Mouse (Mus musculus): ENCODE data around the gene Hes5.

Gene Hes5

DNA sequence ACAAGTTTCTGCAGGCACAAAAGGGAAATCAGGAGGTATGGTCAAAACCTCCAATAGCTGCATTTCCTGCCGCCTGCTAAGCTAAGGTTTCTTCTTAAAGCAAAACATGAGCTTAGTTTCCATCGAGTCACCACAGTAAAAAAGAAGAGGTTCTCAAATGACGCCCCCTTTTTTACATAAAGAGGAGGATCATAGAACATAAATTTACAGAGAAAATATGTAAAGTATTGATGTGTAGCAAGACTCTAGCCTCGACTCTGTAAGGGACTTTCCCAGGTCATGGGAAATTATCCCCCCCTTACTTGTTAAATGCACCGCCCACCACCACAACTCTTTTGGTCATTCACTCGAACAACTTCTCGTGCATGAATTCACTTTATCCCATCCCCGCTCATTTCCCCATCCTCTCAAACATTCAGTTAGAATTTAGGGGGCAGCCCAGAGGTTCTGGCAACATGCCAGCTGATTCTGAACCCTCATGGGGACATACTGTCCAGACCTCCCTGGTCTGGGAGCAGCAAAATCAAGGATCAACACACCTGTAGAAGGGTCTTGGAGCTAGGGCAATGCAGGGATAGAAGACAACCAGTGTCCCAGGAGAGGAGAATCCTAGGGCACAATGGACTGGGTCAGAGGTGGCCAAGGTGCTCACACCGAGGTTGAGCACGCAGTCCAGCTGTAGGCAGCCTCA, 17.9 kb upstream of the Hes5 start:
- in situ Hi-C loops (cut with MboI) = no loop called here

DNA sequence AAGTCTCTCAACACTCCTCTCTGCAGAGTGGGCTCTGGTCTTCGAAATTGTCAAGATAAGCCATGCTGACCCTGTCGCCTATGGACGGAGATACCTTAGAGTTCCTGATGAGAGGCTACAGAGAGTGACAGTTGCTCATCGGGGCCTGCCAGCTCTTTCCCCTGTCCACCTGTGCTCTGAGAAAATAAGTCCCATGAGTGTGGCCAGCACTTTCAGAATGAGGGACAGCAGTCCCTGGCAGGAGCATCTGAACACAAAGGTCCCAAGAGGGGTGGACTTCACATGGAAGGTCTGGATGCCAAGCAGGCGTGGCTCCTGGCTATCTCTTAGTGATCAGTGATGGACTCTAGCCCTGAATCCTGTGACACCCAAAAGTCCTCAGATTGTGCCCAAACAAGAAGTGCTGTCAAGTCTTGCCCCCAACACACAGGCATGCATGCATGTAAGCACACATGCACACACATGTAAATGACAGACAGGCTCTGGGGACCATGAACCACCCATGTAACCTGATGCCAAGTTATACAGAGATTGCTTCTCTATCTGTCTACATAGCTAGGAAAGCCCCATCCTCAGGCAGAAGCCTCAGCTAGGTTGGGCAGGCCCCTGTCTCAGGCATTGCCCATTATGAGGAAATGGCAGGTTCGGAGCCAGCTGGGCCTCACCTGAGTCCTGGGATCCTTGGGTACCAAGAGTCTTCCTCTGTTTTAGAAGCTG, 17.2 kb upstream of the Hes5 start:
- in situ Hi-C loops (cut with MboI) = no loop called here

DNA sequence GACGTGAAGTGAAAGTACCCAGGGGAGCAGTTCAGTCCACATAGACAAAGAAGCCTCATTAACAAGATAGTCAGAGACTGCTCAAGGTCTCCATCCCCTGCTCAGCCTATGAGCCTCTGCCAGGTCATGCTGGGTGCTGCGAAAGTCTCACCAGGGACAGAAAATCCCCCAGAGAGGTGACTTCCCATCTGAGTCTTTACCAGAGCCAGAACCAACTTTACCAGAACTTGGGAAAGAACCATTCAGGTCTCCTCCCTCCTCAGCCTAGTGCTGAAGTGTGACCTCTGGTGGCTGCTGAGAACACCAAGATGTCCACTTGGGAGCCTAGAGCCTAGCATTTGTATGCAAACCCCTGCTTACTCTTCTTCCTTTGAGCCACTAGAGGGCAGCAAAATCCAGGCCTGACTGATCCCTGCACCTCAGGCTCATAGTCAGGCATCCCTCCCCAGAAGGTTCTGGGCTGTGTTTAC, 16.6 kb upstream of the Hes5 start:
- in situ Hi-C loops (cut with MboI) = no loop called here

DNA sequence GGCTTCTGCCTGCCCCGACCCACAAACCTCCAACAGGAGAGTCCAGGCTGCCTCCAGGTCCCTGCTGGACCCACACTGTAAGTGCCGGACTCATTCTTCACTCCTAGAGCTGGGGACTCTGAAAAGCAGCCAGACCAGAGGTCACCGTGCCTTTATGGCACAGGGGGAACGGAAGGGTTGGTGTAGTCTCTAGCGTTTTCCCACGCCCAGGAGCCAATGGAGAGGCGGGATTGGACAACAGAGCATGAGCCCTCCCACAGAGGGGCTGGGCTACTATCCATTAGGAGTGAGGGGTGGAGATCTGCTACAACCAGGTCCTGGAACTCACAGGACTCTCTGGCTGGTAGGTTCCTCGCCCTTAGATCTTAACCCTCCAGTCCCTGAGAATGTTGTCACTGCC, 14.4 kb upstream of the Hes5 start:
- in situ Hi-C loops (cut with MboI) = no loop called here

DNA sequence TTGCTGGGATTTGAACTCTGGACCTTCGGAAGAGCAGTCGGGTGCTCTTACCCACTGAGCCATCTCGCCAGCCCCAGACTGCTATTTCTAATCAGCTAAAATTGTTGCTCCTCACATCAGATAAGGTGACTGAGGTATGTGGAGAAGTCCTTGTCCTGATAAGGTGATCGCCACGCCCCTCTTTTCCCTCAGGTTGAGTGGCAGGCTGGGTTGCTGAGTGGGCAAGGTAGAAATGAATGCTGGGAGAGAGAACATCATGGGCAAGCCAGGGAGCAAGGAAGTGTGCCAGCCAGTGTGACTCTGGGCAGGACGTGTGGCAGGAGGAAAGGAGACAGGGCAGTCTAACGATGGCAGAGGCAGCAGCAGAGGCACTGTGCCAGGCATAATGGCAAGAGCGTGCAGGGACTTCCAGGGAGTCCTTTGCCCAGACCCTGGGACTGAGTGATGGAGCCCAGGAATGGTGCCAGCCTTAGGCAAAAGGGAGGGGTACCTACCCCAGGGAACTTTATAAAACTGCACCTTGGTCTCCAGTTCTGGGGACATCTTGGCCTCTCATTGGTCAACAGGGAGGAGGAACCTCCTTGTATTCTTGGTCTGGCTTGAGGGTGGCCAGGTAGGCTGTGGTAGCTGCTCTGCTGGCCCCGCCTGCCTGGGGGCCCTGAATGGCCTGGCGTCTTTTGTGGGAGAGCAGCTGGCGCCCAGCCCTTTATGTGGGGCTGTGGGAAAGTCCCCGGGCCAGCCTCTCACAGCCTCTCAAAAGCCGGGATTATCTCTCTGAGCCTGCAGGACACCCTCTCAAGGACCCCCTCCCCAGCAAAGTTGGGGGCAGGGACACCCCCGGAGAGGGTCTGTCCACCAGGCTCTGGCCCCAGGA, 12.4 kb upstream of the Hes5 start:
- in situ Hi-C loops (cut with MboI) = no loop called here

DNA sequence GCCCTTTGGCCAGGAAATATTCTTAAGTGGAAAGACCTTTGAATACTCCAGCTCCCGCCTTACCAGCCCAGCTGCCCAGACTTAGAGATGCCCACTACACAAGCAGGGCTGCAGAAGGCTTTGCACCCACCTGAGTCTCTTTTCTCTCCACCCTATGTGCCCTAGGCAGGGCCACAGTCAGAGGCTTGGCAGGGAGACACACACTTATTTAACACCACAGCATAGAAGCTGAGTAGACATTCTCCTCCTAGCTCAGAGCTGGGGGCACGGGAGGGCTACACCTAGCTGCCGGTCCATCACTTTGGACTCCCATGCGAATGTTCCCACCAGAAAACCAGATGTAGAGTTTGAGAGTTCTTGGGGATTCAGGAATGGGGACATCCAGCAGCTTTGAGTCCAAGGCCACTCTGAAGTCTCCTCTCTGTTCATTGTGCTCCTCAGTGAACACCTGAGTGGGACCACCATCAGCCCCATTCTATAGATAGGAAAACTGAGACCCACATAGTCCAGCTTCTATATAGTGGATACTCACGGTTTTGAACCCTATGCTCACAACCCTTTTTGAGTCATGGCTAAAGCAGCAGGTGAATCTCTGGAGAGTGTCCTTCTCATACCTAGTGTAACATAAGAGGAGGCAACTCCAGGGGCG, 11.7 kb upstream of the Hes5 start:
- in situ Hi-C loops (cut with MboI) = no loop called here

DNA sequence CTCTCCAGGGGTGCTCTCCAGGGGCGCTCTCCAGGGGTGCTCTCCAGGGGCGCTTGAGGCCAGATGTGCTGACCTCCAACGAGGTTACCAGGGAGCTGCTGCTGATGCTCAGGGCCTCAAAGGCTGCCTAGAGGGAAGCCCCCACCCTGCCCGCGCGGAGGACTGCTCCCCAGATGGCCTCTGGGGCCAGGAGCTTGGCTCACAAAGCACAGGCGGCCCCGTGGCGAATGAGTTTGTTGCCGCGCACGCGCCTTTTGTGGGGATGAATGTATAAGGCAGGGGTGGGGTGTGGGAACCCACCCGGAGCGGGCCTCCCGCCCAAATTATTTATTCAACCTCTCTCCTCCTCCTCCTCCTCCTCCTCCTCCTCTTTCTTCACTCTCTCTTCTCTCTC, 11.1 kb upstream of the Hes5 start:
- in situ Hi-C loops (cut with MboI) = no loop called here

DNA sequence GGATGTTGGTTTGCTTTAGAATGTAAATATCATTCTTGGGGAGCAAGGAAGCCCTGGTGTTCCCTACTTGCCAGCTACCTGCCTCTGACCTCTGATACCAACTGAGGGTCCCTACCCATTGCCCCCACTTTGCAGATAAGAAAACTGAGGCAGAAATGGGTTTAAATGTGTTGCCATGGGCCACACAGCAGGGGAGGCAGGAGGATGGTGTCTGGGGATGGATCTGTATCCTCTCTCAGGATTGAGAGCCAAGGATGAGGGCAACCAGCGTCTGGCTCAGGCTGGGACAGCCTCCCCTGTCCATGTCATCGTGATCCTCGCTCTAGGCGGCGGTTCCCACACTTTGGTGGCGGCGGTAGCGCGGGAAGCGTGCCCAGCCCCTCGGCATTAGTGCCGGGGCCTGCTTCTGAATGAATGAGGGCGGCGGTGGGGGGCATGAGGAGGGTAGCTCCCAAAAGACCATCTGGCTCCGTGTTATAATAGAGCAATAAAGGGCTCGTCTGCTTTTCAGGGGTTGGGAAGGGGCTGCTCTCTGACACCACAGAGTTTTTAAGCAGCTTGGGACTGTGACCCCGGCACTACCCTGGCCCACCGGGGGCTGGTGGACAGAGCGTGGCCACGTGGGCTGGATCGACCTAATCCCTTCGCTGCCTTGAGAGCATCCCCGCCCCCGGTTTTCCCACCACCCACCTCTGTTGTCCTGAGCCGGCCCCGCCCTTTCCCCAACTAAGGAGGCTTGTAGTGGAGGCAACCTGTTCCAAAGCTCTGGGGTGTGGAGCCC, 8.1 kb upstream of the Hes5 start:
- in situ Hi-C loops (cut with MboI) = no loop called here

DNA sequence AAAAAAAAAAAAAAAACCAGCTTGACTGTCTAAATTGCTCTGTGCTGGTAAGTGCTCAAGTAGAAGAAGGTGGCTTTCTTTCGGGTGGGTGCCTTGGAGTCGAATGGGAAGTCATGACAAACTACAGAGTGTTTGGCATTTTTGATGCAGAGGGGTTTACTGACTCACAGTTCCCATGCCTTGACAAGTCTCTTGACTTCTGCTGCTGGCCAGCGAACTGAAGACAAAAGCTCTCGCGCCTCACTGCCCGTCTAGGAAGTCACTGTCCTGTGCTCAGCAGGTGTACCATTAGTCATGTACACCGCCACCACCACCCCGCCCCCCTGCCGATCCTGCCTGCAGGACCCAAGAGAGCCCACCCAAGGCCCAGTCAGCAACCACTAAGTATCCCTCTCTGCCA, 4.1 kb upstream of the Hes5 start:
- in situ Hi-C loops (cut with MboI) = no loop called here

DNA sequence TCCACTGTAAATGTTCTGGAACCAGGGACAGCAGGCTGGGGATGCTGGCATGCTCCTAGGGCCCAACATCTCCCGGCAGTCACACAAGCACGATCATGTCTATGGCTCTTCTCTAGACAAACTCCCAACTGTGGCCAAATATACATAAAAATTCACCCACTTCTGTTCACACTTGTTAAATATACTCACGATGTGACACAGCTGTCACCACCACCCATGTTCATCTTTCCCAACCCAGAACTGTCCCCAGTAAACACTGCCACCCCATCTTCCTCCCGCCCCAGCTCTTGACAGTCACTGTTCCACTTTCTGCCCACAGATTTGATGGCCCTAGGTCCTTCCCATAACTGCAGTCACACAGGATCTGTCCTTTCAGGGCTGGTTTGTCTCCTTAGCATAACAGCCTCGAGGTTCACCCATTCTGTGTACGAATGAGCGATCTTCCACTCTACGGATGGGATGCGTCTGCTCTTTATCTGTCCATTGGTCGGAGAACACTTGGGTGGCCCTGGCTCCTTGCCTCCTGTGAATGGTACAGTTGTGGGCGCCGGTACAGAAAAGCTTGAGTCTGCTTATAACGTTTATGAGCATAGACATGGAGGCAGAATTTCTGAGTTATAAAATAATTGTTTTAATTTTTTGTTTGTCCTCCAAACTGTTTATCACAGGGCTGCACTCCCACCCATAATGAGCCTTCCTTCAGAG, 3.3 kb upstream of the Hes5 start:
- in situ Hi-C loops (cut with MboI) = no loop called here

DNA sequence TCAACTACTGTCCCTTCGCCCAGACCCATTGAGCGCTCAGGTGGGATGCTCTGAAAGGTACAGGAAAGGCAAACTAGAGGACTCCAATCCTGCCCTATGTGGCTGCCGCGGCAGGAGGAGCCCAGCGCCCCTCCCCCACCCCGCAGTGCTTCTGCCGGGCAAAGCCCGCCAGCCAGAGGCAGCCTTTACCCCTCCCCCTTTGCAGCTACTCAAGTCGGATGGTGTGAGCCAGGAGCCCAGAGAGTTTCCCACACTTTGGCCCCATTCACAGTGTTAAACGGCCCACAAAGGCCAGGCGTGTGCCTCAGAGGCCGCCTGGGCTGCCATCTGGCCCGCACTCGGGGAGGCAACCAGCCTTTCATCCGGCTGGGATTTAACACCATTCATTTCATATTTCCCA, 2.6 kb upstream of the Hes5 start:
- in situ Hi-C loops (cut with MboI) = no loop called here

DNA sequence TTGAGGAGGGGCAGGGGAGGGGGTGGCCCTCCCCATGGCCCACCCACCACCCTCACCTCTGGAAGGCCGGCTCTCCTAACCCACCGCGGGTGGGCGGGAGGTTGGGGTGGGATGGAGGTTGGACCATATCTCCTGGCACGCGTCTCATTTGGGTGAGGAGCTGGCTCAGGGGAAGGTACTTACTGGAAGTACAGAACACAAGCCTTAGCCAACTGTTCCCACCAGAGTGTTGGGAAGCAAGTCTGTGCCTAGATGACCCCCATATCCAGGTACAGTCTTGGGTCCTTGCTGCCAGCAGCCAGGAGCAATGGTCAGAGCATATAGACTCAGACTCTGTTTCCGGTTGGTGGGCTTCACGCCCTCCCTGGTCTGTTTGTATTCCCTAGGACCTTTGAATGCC, 2.1 kb upstream of the Hes5 start:
- in situ Hi-C loops (cut with MboI) = no loop called here

DNA sequence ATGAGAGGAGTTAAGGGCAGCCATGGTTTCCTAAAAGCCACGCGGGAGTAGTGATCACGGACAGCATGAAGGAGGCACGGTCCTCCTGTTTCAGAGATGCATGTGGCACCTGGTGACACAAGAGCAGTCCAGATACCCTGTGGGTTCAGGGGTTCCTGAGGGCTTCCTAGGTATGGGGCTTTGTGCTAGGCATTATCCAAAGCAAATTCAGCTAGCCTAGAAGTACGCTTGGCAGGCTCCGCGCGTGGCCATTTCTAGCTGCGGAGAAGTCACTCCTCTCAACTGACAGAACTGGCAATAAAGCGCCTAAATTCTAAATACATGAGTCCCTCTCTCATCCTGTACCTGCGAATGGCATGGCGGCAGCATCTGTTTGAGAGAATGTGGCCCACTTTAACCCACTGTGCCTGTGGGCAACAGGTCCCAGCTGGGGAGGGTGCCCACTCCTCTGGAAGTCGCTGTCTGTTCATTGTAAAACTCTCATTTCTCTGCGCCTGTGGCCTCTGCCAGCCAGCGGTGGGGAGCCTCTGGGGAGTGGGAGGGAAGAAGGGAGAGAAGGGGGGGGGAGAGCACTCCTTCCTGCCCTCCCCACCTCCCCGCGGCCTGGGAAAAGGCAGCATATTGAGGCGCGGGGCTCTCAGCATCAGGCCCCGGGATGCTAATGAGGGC, 568 bp upstream of the Hes5 start:
- in situ Hi-C loops (cut with MboI) = loop anchor here (10.0 kb wide), 1 partner anchor 125 kb away; the partner anchor contains the start of genes Morn1 and Rer1

DNA sequence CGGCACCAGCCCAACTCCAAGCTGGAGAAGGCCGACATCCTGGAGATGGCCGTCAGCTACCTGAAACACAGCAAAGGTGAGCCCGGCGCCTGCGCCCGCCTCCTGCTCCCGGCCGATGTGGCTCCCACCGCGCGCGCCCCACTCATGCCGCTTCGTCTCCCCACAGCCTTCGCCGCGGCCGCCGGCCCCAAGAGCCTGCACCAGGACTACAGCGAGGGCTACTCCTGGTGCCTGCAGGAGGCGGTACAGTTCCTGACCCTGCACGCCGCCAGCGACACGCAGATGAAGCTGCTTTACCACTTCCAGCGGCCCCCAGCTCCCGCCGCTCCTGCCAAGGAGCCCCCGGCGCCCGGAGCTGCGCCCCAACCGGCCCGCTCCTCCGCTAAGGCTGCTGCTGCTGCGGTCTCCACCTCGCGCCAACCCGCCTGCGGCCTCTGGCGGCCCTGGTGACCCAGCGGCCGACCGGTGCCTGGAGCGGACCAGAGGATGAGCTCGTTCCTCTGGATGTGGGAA, 559 bp downstream of the Hes5 start:
- in situ Hi-C loops (cut with MboI) = loop anchor here (10.0 kb wide), 1 partner anchor 124 kb away; the partner anchor contains the start of genes Morn1 and Rer1

DNA sequence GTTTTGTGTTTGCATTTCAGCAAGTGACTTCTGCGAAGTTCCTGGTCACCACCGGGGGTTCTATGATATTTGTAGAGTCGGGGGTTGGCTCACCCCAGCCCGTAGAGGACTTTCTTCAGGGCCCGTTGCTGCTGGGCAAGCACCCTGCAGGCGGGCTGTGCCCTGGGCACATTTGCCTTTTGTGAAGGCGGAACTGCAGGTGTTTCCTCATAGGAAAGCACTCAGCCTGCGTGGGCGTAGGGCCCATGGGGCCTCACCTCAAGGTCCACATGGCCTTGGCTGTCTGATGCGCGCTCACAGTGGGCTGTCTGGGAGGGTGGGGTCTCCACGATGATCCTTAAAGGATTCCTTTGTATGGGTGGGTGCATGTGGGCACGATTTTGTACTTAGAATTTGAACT, 1.2 kb downstream of the Hes5 start:
- in situ Hi-C loops (cut with MboI) = loop anchor here (10.0 kb wide), 1 partner anchor 123 kb away; the partner anchor contains the start of genes Morn1 and Rer1

DNA sequence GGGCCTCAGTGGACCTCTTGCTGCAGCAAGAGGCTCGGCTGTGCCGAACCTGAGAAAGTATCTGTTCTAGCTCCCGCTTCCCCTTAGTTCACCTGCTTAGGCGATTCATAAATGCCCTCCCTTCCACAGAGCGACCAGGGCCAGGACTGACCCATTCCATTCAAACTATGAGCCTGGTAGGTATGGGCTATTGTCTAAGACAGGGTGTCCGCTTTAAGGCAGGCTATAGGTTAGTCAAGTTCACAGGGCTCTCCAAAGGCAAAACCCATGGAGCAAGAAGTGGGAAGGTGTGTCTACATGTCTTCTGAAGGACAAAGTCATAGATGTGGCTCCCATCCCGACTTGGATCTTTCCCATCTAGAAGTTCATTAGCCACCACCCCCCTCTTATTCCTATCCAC, 2.0 kb downstream of the Hes5 start:
- in situ Hi-C loops (cut with MboI) = loop anchor here (10.0 kb wide), 1 partner anchor 122 kb away; the partner anchor contains the start of genes Morn1 and Rer1

DNA sequence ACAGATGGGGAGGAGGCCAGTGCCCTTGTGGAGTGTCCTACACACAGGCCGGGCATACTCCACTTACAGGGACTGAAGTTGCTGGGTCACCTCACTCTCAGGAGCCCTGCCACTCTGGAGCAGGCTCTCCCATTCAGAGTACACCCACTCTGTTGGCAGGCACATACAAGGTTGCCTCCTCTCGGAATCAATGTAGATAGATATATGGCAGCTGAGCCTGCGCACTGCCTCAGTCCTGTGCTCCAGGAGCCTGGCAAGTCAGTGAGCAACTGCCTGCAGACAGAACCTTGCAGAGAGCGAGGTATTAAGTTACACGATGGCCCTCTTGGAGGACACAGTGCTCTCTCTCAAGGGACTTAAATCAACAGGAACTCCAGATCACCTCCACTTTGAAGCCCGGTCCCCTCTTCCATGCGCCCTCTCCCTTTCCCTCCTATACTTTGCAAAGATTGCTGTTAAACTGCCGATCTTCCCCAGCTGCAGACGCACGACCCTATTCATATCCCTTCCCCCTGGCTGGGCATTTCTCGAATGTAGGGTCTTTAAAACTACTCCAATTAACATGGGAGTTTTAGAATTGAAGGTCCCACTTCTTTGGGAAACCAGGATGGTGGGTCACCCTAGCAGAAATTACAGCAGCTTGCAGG, 2.6 kb downstream of the Hes5 start:
- in situ Hi-C loops (cut with MboI) = loop anchor here (10.0 kb wide), 1 partner anchor 121 kb away; the partner anchor contains the start of genes Morn1 and Rer1

DNA sequence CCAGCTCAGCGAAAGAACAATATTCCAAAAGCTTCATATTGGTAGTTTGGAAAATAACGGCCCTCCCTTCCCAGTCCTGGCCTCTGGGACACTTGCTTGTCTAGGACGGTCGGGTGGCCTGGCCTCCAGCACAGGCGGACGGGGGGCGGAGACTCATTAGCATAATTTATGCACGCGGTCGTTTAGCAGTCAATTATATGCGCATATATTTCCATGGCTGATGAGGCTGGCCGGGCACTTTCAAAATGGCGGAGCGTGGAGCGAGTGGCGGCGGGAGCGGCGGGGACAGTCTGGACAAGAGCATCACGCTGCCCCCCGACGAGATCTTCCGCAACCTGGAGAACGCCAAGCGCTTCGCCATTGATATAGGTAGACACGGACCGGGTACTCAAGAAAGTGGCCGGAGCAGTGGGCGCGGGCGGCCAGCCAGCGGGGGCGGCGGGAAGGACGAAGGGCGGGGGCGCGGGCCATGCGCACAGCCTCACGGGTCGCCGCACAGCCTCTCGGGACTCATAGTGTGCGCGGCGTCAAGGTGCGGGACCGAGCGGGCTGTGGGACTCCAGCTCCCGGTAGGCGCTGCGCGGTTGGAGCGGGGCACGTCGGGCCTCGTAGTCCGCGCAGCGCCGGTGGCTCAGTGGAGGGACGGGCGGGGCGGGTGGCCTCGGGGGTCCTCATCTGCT, 3.3 kb downstream of the Hes5 start, which contains the start of gene Pank4:
Gene Pank4, plus strand, starts transcription at position 223 of the 680 bp plus-strand sequence.
- in situ Hi-C loops (cut with MboI) = loop anchor here (10.0 kb wide), 1 partner anchor 121 kb away; the partner anchor contains the start of genes Morn1 and Rer1
